Mouse (Mus musculus) mesoderm, embryonic 11.5 days (tissue): ENCODE results near the gene Gm9913.
A peak's percentile ranks its signal among the peaks of the same experiment; 100 is the strongest.

Source experiments
- DNase-seq: peaks from one replicate; pipeline ENCODE4 v3.0.0-alpha.2; 2012; ENCODE audit warnings: low read depth, low spot score

Gene Gm9913

GRCm38 (mm10) chr2:125505006-125505745, at the start of gene Gm9913:
Gene Gm9913, plus strand, starts transcription at chr2:125505089.
- DNase-seq, result peak; percentile 58

GRCm38 (mm10) chr2:125456059-125456789, 48.7 kb upstream of the Gm9913 start:
- no peak for DNase-seq

GRCm38 (mm10) chr2:125459087-125459486, 45.8 kb upstream of the Gm9913 start:
- DNase-seq, result no peak

GRCm38 (mm10) chr2:125464036-125464435, 40.9 kb upstream of the Gm9913 start:
- DNase-seq, result no peak

- DNase-seq, result no peak
These were observed 34.2 kb upstream of the Gm9913 start for GRCm38 (mm10) chr2:125470553-125471295.

- DNase-seq, result no peak
These were observed 33.2 kb upstream of the Gm9913 start for GRCm38 (mm10) chr2:125471721-125472120.

- no peak for DNase-seq
These were observed 31.7 kb upstream of the Gm9913 start for GRCm38 (mm10) chr2:125473228-125473627.

- DNase-seq, result no peak
These were observed 30.2 kb upstream of the Gm9913 start for GRCm38 (mm10) chr2:125474690-125475089.

GRCm38 (mm10) chr2:125476231-125476630, 28.7 kb upstream of the Gm9913 start:
- DNase-seq, result no peak

GRCm38 (mm10) chr2:125477367-125477766, 27.5 kb upstream of the Gm9913 start:
- DNase-seq, result no peak

- DNase-seq, result no peak
These were observed 26.2 kb upstream of the Gm9913 start for GRCm38 (mm10) chr2:125478705-125479104.

GRCm38 (mm10) chr2:125480057-125480456, 24.8 kb upstream of the Gm9913 start:
- DNase-seq, result no peak

- no peak for DNase-seq
These were observed 23.8 kb upstream of the Gm9913 start for GRCm38 (mm10) chr2:125481116-125481515.

- DNase-seq, result no peak
These were observed 23.2 kb upstream of the Gm9913 start for GRCm38 (mm10) chr2:125481531-125482317.

- DNase-seq, result no peak
These were observed 20.7 kb upstream of the Gm9913 start for GRCm38 (mm10) chr2:125484164-125484563.

- peak; percentile 23 for DNase-seq
These were observed 20.0 kb upstream of the Gm9913 start for GRCm38 (mm10) chr2:125484910-125485309.

GRCm38 (mm10) chr2:125489979-125490378, 14.9 kb upstream of the Gm9913 start:
- DNase-seq, result no peak

GRCm38 (mm10) chr2:125492050-125492900, 12.6 kb upstream of the Gm9913 start:
- no peak for DNase-seq

GRCm38 (mm10) chr2:125494291-125494690, 10.6 kb upstream of the Gm9913 start:
- no peak for DNase-seq
